Mouse (Mus musculus) thymus, adult 2 months (tissue): ENCODE results near the gene Cd9. TPM values are rescaled to one million over a fixed set of nuclear protein-coding genes. Genes with fewer than 3 reads are reported as not detected.

Source experiments
- DNase-seq: peaks from one replicate; pipeline ENCODE4 v3.0.0; 2021
- H3K27ac ChIP-seq: fragments of 200-500 bp; 2 replicates; pipeline ENCODE4 v1.5.1; 2012; ENCODE audit warnings: low read length, control low read depth; ENCODE audit not compliant: control insufficient read depth, insufficient read depth
- H3K27me3 ChIP-seq: fragments of 200-500 bp; 2 replicates; pipeline ENCODE4 v1.6.1; 2012; ENCODE audit warnings: mild to moderate bottlenecking, low read length, moderate library complexity, mixed read lengths; ENCODE audit not compliant: control insufficient read depth, insufficient read depth
- H3K36me3 ChIP-seq: fragments of 200-500 bp; 2 replicates; pipeline ENCODE4 v1.6.1; 2012; ENCODE audit warnings: mild to moderate bottlenecking, low read length, moderate library complexity; ENCODE audit not compliant: control insufficient read depth, insufficient read depth
- H3K4me1 ChIP-seq: fragments of 200-500 bp; replicated peaks from 2 replicates; pipeline ENCODE4 v1.6.1; 2012; ENCODE audit warnings: low read length; ENCODE audit not compliant: control insufficient read depth, insufficient read depth
- H3K4me3 ChIP-seq: fragments of 200-500 bp; 2 replicates; pipeline ENCODE4 v1.5.1; 2012; ENCODE audit warnings: mild to moderate bottlenecking, low read length, control low read depth, moderate library complexity; ENCODE audit not compliant: control insufficient read depth, insufficient read depth
- CTCF ChIP-seq: fragments of 200-500 bp; IDR thresholded peaks from 2 replicates; pipeline ENCODE4 v1.5.1; 2012; ENCODE audit warnings: mild to moderate bottlenecking, control low read depth, low read length, moderate library complexity, borderline replicate concordance; ENCODE audit not compliant: control insufficient read depth, poor library complexity, insufficient read depth; ENCODE audit errors: extremely low read depth
- POLR2A ChIP-seq: fragments of 200-500 bp; IDR thresholded peaks from 2 replicates; pipeline ENCODE4 v1.6.1; 2012; ENCODE audit warnings: mild to moderate bottlenecking, low read length, control low read depth, moderate library complexity; ENCODE audit not compliant: control insufficient read depth, poor library complexity, insufficient read depth; ENCODE audit errors: extremely low read depth
- WGBS: fragments of 180-500 bp; shearing (Covaris S2); methylation state at CpG from one replicate; pipeline ENCODE4 v1.1.7; 2018; 5-methylcytosine and 5-hydroxymethylcytosine counted together
- polyA plus RNA-seq: library from polyadenylated mRNA; depleted of rRNA; stranded (reverse); fragments of >200 nt; gene quantifications from 2 replicates; pipeline ENCODE4 v1.2.3, GENCODE M21; 2012; rRNA removed

The Cd9 gene
- polyA plus RNA-seq, 1 experiment, result 56.1 TPM

GRCm38 (mm10) chr6:125418744-125419143, 75.8 kb downstream of the Cd9 start:
- TF ChIP-seq CTCF (peak; percentile 84; the same call in 1 of the 2 replicates), POLR2A (no peak)
- Histone ChIP-seq H3K27me3 (no peaks in the 10 kb centered on the region), H3K4me1 (peaks cover 9% of the 10 kb centered on the region), H3K4me3 (no peak overlapping the region), H3K36me3 (no peaks in the 10 kb centered on the region), H3K27ac (no peak overlapping the region)
- DNase-seq, result peak; percentile 77
- 14% methylated on average over 9 of the region's 9 CpGs for WGBS

GRCm38 (mm10) chr6:125413326-125413725, 81.3 kb downstream of the Cd9 start:
- H3K4me1 ChIP-seq, result no peaks in the 10 kb centered on the region
- no peaks in the 10 kb centered on the region for H3K36me3 ChIP-seq
- 89% methylated on average over 9 of the region's 9 CpGs for WGBS
- TF ChIP-seq CTCF, result no peak
- no peak overlapping the region for H3K27ac ChIP-seq
- no peak overlapping the region for H3K4me3 ChIP-seq
- DNase-seq, result no peak
- no peaks in the 10 kb centered on the region for H3K27me3 ChIP-seq

GRCm38 (mm10) chr6:125411661-125412060, 82.9 kb downstream of the Cd9 start:
- no peak for DNase-seq
- no peak for TF ChIP-seq POLR2A
- TF ChIP-seq CTCF, result no peak
- Histone ChIP-seq H3K4me3 (no peak overlapping the region), H3K27me3 (no peaks in the 10 kb centered on the region), H3K36me3 (no peaks in the 10 kb centered on the region), H3K27ac (no peak overlapping the region), H3K4me1 (no peaks in the 10 kb centered on the region)
- WGBS, result 96% methylated on average over 6 of the region's 6 CpGs

- Histone ChIP-seq H3K27me3 (no peaks in the 10 kb centered on the region), H3K36me3 (no peaks in the 10 kb centered on the region), H3K4me3 (no peak overlapping the region), H3K4me1 (no peaks in the 10 kb centered on the region), H3K27ac (no peak overlapping the region)
- no peak for TF ChIP-seq CTCF
- no peak for TF ChIP-seq POLR2A
- no peak for DNase-seq
- 33% methylated on average over 8 of the region's 8 CpGs for WGBS
Measured at GRCm38 (mm10) chr6:125410995-125411547, 83.5 kb downstream of the Cd9 start.

GRCm38 (mm10) chr6:125410551-125410950, 84.0 kb downstream of the Cd9 start:
- no peaks in the 10 kb centered on the region for H3K27me3 ChIP-seq
- DNase-seq, result no peak
- no peak overlapping the region for H3K27ac ChIP-seq
- H3K4me1 ChIP-seq, result no peaks in the 10 kb centered on the region
- no peaks in the 10 kb centered on the region for H3K36me3 ChIP-seq
- TF ChIP-seq CTCF (no peak), POLR2A (no peak)
- WGBS, result 66% methylated on average over 11 of the region's 11 CpGs
- no peak overlapping the region for H3K4me3 ChIP-seq

Other genes starting within 250 kb of the Cd9 start
- gene Tuba3a, start 208.7 kb downstream of the Cd9 start, polyA plus RNA-seq, result 0.15 and 0.84 TPM in 2 replicates
- 29.3 and 30.6 TPM in 2 replicates for gene Ltbr, start 180.9 kb downstream of the Cd9 start, polyA plus RNA-seq
- gene Scnn1a, start 174.1 kb downstream of the Cd9 start, polyA plus RNA-seq, result 32.8 and 35.8 TPM in 2 replicates
- 140 and 149 TPM in 2 replicates for gene Tnfrsf1a, start 145.4 kb downstream of the Cd9 start, polyA plus RNA-seq
- gene Plekhg6, start 114.0 kb downstream of the Cd9 start, polyA plus RNA-seq, result 2.4 and 2.5 TPM in 2 replicates
- gene Vwf, start 52.0 kb upstream of the Cd9 start, polyA plus RNA-seq, result 19.5 and 32.3 TPM in 2 replicates
- gene Ano2, start 195.6 kb upstream of the Cd9 start, polyA plus RNA-seq, result 0.07 and 0.08 TPM in 2 replicates